Mouse (Mus musculus) ovary, adult 18-20 months (tissue): ENCODE measurements around the gene Pls1.

Experiments used
- DNase-seq: peaks from one replicate; pipeline ENCODE4 v3.0.0; 2022; ENCODE audit warnings: low spot score, mixed read lengths

The Pls1 gene

DNA sequence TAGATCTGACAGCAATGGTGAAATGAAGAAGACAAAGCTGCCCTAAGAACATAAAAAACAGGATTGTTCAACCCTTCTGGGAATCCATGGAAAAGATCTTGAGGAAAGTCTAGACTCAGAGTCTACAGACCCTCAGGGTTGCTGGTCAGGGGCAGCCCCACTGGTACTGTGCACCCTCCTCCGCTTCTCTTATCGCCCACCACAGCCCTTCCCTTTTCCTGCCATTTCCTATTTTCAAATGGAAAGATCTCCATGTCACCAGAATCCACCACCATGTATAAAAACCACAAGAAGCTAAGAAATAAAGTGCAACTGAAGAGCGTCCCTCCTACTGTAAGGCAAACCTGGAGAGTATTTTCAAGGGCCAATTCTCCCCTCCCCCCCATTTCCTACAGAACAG, 41.3 kb downstream of the Pls1 start:
- no peak for DNase-seq

DNA sequence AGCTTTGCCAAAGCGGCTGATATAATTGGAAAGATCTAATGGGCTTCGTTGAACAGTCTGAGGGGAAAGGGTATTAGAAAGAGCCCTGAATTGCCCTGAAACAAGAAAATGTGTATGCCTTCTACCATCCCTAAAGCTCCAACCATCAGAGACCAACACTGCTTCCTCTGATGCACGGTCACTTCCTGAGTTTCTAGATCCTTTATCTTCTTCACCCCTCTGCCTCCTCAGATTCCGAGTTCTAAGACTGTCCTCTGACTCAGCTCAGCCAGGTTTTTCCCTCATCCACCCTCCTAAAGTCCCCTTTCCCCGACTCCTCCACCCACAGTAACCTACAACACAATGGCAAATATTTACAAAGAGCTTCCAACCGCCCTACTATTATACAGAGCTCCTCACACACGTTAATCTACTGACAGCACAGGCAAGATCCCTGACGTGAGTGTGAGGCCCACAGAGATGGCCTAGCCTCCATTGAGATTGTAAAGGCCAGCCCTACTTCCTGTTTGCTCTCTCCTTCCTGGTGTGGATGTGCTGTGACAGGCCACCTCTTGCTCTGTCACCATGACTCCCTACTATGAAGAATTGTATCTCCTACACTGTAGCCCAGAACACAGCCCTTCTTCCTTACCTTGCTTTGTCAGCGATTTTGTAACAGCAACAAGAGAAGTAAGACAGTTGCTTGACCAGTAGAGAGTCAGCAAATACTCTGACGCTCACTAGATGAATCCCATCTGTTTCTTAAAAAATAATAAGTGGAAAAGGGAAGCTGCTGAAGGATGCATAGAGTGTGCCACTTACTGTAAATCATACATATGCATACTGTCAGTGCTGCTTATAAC, 43.3 kb downstream of the Pls1 start:
- DNase-seq, result no peak

DNA sequence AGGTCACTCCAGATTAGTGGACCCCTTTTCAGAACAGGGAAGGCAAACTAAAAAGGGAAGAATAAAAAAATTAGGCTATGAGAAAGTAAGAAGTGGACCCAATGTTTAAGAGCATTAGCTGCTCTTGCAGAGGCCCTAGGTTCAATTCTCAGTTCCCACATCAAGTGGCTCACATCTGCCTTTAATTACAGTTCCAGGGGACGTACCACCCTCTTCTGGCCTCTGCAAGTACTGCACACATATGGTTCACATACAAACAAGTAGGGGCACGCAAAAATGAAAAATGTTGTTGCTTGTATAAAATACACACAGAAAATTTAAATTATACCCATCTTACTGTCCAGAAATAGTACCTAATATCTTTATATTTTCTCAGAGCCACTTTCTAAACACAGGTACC, 48.8 kb downstream of the Pls1 start:
- no peak for DNase-seq

DNA sequence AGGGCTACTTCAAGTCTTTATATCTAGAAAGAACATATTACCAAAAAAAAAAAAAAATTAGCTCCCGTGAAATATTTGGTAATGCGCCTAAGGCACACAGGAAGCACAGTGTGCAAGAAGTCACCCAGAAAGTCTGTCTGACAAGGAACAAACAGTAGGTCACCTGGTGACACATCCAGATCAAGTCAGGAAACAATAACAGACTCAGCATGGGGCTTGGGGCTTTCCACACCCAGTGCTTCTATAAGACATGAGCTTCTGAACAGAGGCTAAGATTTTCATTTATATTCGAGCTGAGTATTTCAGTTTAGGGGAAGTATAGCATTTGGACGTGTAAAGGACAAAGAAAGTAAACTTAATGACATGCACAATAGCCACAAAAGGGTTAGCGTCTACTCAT, 49.3 kb downstream of the Pls1 start:
- DNase-seq, result no peak

DNA sequence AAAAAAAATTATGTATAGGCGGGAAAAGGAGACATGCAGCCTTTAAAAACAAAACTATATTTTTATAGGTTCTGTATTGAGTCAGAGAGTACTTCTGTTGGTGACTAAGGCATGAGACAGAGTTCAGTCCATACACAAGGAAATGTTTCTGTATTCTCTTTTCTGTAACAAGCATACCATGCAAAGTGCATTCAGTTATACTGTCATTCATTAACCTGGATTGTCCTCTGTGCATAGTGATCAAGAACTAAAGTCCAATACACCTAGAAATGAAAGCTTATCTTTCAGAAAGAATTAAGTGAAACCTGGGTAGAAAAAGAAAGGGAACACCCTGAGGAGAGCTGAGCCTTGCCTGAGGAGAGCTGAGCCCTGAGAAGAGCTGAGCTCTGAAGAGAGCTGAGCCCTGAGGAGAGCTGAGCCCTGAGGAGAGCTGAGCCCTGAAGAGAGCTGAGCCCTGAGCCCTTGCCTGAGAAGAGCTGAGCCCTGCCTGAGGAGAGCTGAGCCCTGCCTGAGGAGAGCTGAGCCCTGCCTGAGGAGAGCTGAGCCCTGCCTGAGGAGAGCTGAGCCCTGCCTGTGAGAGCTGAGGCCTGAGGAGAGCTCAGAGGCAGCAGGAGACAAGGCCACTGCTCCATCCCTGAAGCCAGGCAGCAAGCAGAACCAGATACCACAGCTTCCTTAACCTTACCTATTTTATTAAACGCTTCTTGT, 49.9 kb downstream of the Pls1 start:
- no peak for DNase-seq

DNA sequence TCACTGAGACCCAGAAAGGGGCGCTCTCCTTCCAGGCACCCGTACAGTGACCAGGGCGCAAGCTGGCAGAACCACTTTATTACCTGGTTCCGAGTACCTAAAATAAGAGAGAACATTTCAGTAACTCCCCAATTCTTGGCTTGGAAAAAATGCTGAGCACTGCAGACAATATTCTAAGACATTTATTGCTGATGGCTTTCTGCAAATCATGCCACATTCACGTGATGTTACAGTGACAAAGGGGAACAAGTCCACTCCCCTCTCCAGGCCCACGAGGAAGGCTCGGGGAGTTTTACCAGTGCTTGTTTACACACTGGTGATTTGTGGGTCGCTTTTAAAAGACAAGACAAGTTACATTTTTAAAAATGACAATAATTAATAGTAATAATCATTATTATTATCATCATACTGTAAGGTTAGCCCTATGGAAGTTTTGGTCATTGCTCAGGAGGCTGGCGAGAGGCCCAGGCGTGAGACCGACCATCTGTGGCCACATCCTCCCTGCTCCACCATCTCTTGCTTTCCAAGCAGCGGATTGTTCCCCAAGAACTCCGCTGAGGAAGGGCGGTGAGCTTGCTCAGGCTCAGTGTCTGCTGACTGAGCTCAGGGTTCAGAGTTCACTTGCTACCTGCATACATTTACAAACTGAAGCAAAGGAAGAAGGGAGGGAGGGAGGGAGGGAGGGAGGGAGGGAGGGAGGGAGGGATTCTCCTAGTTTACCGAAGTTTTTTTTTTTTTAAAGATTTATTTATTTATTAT, 50.9 kb downstream of the Pls1 start:
- DNase-seq, result no peak

DNA sequence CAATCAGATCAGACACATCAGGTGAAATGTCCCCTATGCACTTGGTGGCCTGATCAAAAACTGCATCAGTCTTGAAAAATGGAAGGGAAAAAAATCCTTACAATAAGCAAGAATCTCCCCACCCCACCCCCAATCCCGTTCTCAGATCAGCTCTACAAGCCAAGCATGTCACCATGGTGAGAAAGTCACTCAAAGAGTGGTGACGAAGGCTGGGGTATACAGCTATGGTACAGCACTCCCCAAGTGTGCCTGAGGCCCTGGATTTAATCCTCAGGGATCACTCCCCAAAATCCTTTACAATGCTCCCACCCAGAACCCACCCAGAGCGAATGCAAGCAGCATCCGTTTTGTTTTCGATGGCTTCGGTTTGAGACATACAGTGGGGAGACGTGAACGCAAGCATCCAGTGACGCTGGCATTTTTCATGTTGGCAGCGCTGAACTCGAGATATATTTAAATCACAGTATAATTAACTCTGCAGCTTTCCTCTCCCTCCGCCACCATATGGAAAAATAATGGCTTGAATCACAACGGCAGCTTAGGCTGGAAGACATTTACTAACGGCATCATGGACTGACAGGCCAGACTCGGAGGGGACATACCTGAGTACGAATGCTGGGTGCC, 60.1 kb downstream of the Pls1 start:
- DNase-seq, result no peak

DNA sequence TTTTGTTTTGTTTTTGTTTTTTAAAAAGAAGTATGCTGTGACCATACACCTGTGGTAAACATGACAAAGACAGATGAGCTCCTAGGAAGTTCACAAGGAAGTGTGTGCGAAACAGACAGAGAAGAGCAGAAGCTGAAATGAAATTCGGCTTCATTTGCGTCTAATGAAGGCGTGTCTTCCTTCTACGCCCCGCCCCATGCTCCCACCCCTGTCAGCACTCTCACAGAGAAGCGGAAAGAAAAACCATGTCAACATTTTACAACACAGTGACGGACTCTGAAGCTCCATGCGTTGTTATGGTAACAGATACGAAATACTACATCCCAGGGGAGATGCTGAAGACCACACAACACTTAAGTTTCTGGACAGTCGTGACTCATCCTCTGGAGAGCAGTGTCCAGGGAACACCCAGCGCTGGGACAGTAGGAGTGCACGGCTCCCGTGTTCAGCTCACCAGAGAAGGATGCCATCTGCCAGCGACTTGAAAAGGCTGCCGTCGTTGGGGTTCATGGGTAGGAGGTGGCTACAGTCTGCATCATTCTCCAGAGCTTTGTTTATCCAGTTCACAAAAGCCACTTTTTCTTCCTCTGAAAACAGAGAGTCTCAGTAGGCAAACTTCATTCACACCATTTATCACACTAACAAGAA, 61.3 kb downstream of the Pls1 start:
- DNase-seq, result no peak

DNA sequence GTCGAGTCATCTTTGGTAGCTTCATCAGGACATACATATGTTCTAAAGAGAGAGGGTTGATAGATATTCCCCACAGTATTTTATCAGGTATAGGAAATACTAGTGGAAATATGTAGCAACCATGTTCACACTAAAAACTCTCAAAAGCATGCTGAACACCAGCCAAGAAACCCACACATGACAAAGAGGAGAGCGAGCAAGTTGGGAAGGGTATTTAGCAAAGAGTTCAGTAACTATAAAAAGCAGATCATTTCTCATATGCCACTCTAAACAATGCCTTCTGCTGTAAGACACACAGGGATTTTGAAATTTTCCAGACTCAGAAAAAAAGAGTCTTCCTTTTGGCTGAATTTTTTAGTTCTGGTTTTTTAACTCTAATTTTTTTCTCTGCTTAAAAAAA, 73.4 kb downstream of the Pls1 start:
- DNase-seq, result no peak

DNA sequence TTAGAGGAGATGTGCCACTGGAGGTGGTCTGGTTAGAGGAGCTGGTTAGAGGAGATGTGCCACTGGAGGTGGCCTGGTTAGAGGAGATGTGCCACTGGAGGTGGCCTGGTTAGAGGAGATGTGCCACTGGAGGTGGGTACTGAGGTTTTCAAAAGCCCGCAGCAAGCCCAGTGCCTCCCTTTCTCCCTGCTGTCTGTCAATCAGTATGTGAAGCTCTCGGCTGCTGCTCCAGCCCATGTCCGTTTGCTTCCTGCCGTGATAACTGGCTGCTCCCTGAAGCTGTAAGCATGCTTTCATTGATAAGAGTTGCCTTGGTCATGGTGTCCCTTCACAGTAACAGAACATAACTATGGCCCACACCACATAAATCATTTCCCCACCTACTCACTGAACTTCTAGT, 81.9 kb downstream of the Pls1 start:
- DNase-seq, result no peak

DNA sequence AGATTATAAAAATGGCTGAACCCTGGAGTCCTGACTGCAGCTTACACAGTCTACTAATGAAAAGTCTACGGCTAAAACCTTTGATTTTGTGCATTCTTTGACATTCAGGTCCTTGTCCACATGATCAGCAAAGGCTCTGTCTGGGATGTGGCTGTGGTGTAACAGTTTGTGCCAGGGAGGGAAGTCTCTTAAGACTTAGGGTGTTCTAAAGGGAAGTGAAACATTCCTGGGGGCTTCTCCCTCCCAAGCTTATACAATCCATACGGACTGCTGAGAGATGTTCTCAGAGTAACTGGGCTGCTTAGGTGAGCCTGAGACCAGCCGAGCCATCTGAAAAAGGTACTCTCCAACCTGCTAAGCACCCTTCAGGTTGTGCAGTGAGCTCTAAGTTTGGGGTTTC, 82.9 kb downstream of the Pls1 start:
- no peak for DNase-seq

DNA sequence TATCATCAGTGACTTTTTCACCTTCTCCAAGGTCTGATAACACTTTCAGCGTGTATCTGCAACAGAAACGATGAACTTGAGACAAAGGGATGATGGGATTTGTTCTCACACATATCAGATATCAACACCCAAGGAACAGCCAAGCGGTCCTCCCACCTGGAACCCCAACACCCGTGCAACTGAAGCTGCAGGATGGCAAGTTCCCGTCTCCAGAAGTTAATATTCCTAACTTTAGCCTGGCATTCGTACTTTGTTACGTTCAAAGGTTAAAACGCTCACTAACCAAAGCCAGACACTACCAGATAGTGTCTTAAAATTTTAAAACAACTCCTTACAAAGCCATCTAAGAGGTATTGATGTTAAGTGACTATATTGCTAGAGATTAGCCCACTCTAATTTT, 83.7 kb downstream of the Pls1 start:
- DNase-seq, result no peak

DNA sequence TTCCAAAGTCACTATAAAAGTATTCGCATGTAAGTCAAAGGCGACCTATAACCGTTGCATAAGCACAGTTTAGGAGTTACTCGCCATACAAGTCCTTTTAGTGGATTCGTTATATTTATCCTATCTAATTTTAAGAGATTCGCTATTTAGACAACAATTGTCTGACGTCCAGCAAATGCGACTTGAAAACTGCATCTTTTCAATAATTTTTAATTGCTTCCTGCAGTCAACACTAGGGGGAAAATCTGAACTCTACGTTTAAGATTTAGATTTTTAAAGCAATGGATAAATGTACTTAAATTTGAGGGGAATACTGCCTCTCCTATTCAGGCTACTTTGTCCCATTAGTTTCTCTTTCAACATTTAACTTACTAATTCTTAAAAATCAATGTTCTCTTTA, 94.4 kb downstream of the Pls1 start:
- DNase-seq, result no peak

DNA sequence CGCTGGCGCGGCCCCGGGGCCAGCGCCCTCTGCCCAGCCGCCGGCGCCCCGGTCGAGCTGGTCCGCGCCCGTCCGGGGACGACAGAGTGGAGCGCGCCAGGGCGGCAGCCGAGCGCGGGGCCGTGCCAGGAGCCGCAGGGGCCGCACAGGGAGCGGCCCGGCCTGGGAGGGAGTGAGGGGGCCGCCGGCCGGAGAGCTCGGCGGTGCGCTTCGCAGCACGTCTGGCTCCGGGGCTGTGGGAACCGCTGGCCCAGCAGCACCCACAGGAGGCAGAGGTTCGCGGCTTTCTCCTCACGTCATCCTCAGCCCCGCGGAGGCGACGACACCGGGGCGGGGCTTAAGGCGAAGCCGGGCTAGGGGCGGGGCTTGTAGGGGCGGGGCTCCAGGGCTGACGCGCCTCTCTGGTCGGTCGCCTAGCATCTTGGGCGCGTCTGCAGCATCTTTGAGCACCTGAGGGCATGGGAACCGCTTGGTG, 95.0 kb downstream of the Pls1 start, which contains the start of gene Trpc1:
Gene Trpc1 (minus strand): TSS at position 339 of the 475 bp plus-strand sequence.
- peak; percentile 56 for DNase-seq

DNA sequence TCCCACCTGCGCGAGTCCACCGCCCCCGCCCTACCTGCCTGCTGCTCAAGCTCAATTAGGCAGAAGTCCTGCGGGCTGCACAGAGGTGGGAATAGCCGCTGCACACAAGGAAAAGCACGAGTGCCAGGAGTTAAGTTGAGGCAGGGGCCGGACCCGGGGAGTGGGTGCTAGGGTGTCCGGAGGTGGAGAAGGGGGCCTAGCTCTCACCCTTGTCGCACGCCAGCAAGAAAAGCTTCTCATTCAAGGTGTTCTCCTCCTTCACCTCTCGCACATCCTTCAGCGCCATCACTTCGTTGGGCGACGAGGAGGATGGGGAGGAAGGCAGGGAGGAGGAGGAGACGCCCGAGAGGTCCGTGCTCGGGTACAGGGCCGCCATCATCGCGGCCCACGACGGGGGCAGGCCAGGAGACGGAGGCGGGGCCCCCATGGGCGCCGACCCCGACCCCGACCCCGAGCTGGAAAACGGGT, 95.6 kb downstream of the Pls1 start:
- DNase-seq, result no peak

DNA sequence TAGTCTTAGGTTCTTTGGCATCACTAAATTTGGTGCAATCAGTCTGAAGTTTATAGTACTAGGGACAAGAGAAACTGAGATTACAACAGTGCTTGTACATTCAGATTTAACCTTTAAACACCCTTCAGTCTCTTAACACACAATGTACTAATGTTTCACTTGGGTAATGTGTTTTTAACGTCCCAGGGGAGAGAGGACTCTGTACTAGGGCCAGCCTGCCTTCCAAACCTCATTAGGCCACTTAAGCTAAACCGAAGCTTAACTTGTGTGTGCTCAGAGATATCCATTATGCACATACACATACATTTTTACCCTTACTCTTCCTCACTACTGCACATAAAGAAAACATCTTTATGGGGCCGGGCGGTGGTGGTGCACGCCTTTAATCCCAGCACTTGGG, 97.8 kb downstream of the Pls1 start:
- DNase-seq, result no peak

DNA sequence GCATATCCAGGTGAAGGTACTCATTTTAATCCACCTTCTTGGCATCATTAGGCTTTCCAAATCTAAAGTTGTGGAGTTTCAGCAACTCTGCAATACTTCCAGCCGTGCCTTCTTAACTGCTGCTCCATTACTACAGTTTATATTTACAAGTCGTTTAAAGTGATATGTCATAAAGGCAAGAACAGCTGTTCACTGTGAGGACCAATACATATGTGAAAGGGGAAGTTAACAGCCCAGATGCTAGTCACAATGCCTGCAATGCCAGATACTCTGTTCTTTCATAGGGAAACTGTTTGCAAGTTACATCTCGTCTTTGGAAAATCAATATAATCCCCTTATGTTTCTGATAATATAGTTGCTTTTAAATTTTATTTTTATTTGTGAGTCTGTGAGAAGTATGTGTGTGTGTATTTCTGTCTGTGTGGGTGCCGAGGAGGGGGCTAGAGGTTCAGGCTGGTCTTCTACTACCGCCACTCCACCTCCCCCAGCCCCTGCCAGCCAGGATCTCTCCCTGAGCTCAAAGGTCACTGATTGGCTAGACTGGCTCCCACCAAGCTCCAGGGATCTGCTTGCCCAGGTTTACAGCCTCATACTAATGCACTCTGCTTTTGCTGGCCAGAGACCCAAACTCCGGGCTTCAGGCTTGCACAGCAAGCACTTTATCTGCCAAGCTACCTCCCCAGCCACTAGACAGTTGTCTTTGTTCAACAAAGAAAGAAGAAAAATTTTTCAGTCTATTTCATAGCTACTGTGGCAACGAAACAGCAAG, 100.1 kb downstream of the Pls1 start:
- DNase-seq, result no peak

DNA sequence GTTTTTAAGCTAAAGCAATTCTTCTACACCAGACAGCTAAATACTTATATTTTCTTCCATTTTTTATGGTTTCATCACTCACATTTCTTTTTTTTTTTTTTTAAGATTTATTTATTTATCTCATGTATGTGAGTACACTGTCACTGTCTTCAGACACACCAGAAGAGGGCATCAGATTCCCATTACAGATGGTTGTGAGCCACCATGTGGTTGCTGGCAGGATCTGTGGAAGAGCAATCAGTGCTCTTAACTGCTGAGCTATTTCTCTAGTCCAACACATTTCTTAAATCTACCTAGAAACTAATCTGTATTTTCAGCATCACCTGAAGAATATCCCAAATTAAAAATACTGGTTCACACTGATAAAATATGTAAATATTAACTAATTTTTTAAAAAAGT, 108.9 kb downstream of the Pls1 start:
- no peak for DNase-seq

DNA sequence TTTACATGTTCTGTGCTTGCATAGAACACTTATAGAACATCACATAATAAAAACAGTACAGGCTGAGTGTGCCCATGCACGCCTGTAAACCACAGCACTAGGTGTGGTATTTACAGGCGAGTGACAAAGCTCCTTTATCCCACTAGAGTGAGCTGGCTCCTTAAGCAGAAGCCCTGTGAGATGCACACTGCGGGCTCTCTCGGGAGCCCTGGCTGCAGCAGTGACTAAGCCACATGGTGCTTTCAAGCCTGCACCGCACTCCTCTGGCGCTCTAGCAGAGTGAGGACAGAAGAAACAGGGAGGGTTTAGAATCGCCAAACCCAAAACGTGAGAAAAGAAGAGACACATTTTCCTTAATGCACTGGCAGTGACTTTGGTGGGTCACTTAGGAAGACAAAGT, 132.5 kb downstream of the Pls1 start:
- DNase-seq, result no peak

DNA sequence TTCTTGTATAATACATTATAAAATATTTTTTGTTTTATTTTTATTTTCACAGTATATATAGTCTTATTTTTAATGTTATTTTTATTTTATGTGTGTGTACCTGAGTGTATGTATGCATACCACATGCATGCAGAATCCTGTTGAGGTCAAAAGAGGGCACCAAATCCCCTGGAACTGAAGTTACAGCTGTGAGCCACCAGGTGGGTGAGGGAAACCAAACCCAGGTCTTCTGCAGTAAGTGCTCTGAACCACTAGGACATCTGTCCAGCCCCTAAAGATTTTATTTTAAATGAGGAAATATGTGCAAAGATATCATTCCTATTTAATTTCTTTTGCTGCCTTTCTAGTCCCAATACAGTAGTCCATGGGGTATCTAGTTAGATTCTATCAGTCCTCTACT, 136.2 kb downstream of the Pls1 start:
- no peak for DNase-seq

DNA sequence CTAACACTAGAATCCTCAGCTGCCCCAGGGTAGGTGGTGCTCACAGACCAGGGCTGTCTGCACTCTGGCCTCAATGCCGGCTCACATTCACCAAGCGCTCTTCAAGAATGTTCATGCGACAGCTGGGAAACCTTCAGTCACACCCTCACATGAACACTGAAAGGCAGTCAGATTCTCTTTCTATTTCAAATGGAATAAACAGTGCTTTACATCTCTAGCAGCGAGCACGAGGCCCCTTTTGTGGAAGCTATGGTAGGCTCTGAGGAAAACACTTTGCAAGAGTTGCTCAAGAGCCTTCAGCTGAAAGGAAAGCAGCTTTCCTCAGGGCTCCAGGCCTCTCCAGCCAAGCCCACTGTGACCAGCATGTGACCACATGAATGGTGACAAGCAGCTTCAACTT, 139.7 kb downstream of the Pls1 start:
- no peak for DNase-seq
